Mouse (Mus musculus) liver, postnatal 0 days (tissue): ENCODE data around the gene Rabggtb.

Experiments used
- CTCF ChIP-seq: sonication (generic); IDR thresholded peaks from 2 replicates; pipeline ENCODE4 v1.5.1; 2016; ENCODE audit warnings: antibody characterized with exemption, low read depth
- EP300 ChIP-seq: IDR thresholded peaks from 2 replicates; pipeline ENCODE4 v1.6.1; 2016; ENCODE audit warnings: antibody characterized with exemption, low read depth, mild to moderate bottlenecking

- TF ChIP-seq CTCF: no peak
- no peak for TF ChIP-seq EP300
Observed at GRCm38 (mm10) chr3:153917200-153917599, 4.4 kb upstream of the Rabggtb start.
